Mouse (Mus musculus) hindbrain, embryonic 12.5 days (tissue): Measurements from ENCODE around the gene Hat1. TPM values are rescaled to one million over a fixed set of nuclear protein-coding genes. Genes with fewer than 3 reads are reported as not detected.

Experiments
- ATAC-seq: fragments of 200-750 bp; cut with Nextera tagmentation; 2 replicates; pipeline ENCODE4 v1.8.0; 2017; ENCODE audit warnings: moderate TSS enrichment; ENCODE audit not compliant: low FRiP score
- H3K27ac ChIP-seq: fragments of 300-500 bp; sonication (generic); 2 replicates; pipeline ENCODE4 v1.5.1; 2016; ENCODE audit warnings: mild to moderate bottlenecking
- H3K27me3 ChIP-seq: fragments of 300-500 bp; sonication (generic); 2 replicates; pipeline ENCODE4 v1.6.1; 2016; ENCODE audit warnings: mild to moderate bottlenecking
- H3K36me3 ChIP-seq: fragments of 300-500 bp; sonication (generic); 2 replicates; pipeline ENCODE4 v1.6.1; 2016; ENCODE audit warnings: mild to moderate bottlenecking
- H3K4me1 ChIP-seq: fragments of 300-500 bp; sonication (generic); 2 replicates; pipeline ENCODE4 v1.6.1; 2016
- H3K4me2 ChIP-seq: fragments of 300-500 bp; sonication (generic); replicated peaks from 2 replicates; pipeline ENCODE4 v1.6.1; 2016; ENCODE audit warnings: mild to moderate bottlenecking
- H3K4me3 ChIP-seq: fragments of 300-500 bp; sonication (generic); 2 replicates; pipeline ENCODE4 v1.5.1; 2016; ENCODE audit warnings: mild to moderate bottlenecking
- H3K9ac ChIP-seq: fragments of 300-500 bp; sonication (generic); 2 replicates; pipeline ENCODE4 v1.6.1; 2016; ENCODE audit warnings: mild to moderate bottlenecking, moderate library complexity
- H3K9me3 ChIP-seq: fragments of 300-500 bp; sonication (generic); replicated peaks from 2 replicates; pipeline ENCODE4 v1.6.1; 2016; ENCODE audit warnings: mild to moderate bottlenecking
- WGBS: fragments of 180-500 bp; shearing (Covaris S2); methylation state at CpG from one replicate; pipeline ENCODE4 v1.1.7; 2016; 5-methylcytosine and 5-hydroxymethylcytosine counted together
- polyA plus RNA-seq: library from polyadenylated mRNA; unstranded; fragments of >200 nt; fragmentation: Nextera tagmentation; extraction: Ambion mirVana; gene quantifications from 2 replicates; pipeline ENCODE4 v1.2.1, GENCODE M21; 2016

Gene Hat1
- 94.2 and 94.9 TPM in 2 replicates for polyA plus RNA-seq

- H3K9ac ChIP-seq: peak within 1 kb of the TSS; percentile 88
- H3K4me3 ChIP-seq: peak within 1 kb of the TSS; percentile 92
- peaks cover 16% of the 10 kb centered on the region for H3K36me3 ChIP-seq
- under 1% methylated on average over 61 of the region's 66 CpGs for WGBS
- H3K27ac ChIP-seq: no peak within 1 kb of the TSS
- peak within 1 kb of the TSS; percentile 74 for H3K4me2 ChIP-seq
- H3K27me3 ChIP-seq: no peaks in the 10 kb centered on the region
- peak; percentile 99 for ATAC-seq
- no peaks in the 10 kb centered on the region for H3K9me3 ChIP-seq
- H3K4me1 ChIP-seq: peaks cover 7% of the 10 kb centered on the region
These were observed at the start of gene Hat1 for GRCm38 (mm10) chr2:71388951-71389763. Gene Hat1 (plus strand): TSS chr2:71388958.

- ATAC-seq: no peak
- Histone ChIP-seq H3K27ac (no peak overlapping the region), H3K4me1 (no peaks in the 10 kb centered on the region), H3K27me3 (no peaks in the 10 kb centered on the region), H3K4me3 (no peak overlapping the region), H3K9me3 (0 out of 2 replicates have a peak, but pooled peaks cover 3% of the 10 kb centered on the region), H3K4me2 (no peak overlapping the region), H3K36me3 (peaks cover 18% of the 10 kb centered on the region), H3K9ac (no peak overlapping the region)
- WGBS: 90% methylated on average over 5 of the region's 5 CpGs
These were observed 48.6 kb upstream of the Hat1 start for GRCm38 (mm10) chr2:71340126-71340525.

GRCm38 (mm10) chr2:71343884-71344640 is 44.7 kb upstream of the Hat1 start:
- no peak for ATAC-seq
- H3K4me1 ChIP-seq: no peaks in the 10 kb centered on the region
- H3K36me3 ChIP-seq: peaks cover 18% of the 10 kb centered on the region
- no peak overlapping the region for H3K9ac ChIP-seq
- H3K27ac ChIP-seq: no peak overlapping the region
- WGBS: 94% methylated on average over 10 of the region's 10 CpGs
- no peaks in the 10 kb centered on the region for H3K27me3 ChIP-seq
- H3K4me3 ChIP-seq: no peak overlapping the region
- H3K4me2 ChIP-seq: no peak overlapping the region
- H3K9me3 ChIP-seq: 0 out of 2 replicates have a peak, but pooled peaks cover 3% of the 10 kb centered on the region

GRCm38 (mm10) chr2:71347160-71347559 is 41.6 kb upstream of the Hat1 start:
- 87% methylated on average over 10 of the region's 10 CpGs for WGBS
- H3K4me3 ChIP-seq: no peak overlapping the region
- H3K4me2 ChIP-seq: no peak overlapping the region

GRCm38 (mm10) chr2:71347732-71348490 is 40.8 kb upstream of the Hat1 start:
- Histone ChIP-seq H3K4me2 (no peak overlapping the region), H3K4me1 (no peaks in the 10 kb centered on the region), H3K9me3 (0 out of 2 replicates have a peak, but pooled peaks cover 3% of the 10 kb centered on the region), H3K9ac (no peak overlapping the region), H3K27me3 (no peaks in the 10 kb centered on the region), H3K4me3 (no peak overlapping the region), H3K36me3 (peaks cover 10% of the 10 kb centered on the region), H3K27ac (no peak overlapping the region)
- no peak for ATAC-seq
- 92% methylated on average over 20 of the region's 20 CpGs for WGBS

More at GRCm38 (mm10) chr2:71347160-71347559, 41.6 kb upstream of the Hat1 start:
- Histone ChIP-seq H3K9ac (no peak overlapping the region), H3K36me3 (peaks cover 18% of the 10 kb centered on the region), H3K27me3 (no peaks in the 10 kb centered on the region), H3K9me3 (0 out of 2 replicates have a peak, but pooled peaks cover 3% of the 10 kb centered on the region), H3K4me1 (no peaks in the 10 kb centered on the region), H3K27ac (no peak overlapping the region)
- ATAC-seq: no peak

- no peak overlapping the region for H3K27ac ChIP-seq
- no peaks in the 10 kb centered on the region for H3K9me3 ChIP-seq
- WGBS: 92% methylated on average over 2 of the region's 2 CpGs
- no peak for ATAC-seq
- no peak overlapping the region for H3K9ac ChIP-seq
- no peak overlapping the region for H3K4me2 ChIP-seq
- H3K27me3 ChIP-seq: no peaks in the 10 kb centered on the region
- 0 out of 2 replicates have a peak, but pooled peaks cover under 1% of the 10 kb centered on the region for H3K36me3 ChIP-seq
- peaks cover 7% of the 10 kb centered on the region; the same call in 1 of the 2 replicates for H3K4me1 ChIP-seq
- H3K4me3 ChIP-seq: no peak overlapping the region
These were observed 39.2 kb upstream of the Hat1 start for GRCm38 (mm10) chr2:71349511-71349910.

GRCm38 (mm10) chr2:71350181-71350580 is 38.6 kb upstream of the Hat1 start:
- no peak overlapping the region for H3K9ac ChIP-seq
- no peaks in the 10 kb centered on the region for H3K9me3 ChIP-seq
- no peaks in the 10 kb centered on the region for H3K27me3 ChIP-seq
- H3K27ac ChIP-seq: no peak overlapping the region
- no peaks in the 10 kb centered on the region for H3K36me3 ChIP-seq
- peaks cover 7% of the 10 kb centered on the region; the same call in 1 of the 2 replicates for H3K4me1 ChIP-seq
- 89% methylated on average over 7 of the region's 7 CpGs for WGBS
- no peak overlapping the region for H3K4me2 ChIP-seq
- no peak for ATAC-seq
- no peak overlapping the region for H3K4me3 ChIP-seq

- Histone ChIP-seq H3K4me2 (no peak overlapping the region), H3K9ac (no peak overlapping the region), H3K4me3 (no peak overlapping the region), H3K36me3 (no peaks in the 10 kb centered on the region), H3K4me1 (peaks cover 7% of the 10 kb centered on the region; the same call in 1 of the 2 replicates), H3K27me3 (no peaks in the 10 kb centered on the region), H3K9me3 (no peaks in the 10 kb centered on the region), H3K27ac (no peak overlapping the region)
- ATAC-seq: no peak
- 90% methylated on average over 11 of the region's 11 CpGs for WGBS
These were observed 37.6 kb upstream of the Hat1 start for GRCm38 (mm10) chr2:71350904-71351726.

GRCm38 (mm10) chr2:71351727-71351987 is 37.1 kb upstream of the Hat1 start:
- Histone ChIP-seq H3K9ac (no peak overlapping the region), H3K4me3 (no peak overlapping the region), H3K9me3 (no peaks in the 10 kb centered on the region), H3K27ac (no peak overlapping the region), H3K27me3 (no peaks in the 10 kb centered on the region), H3K36me3 (no peaks in the 10 kb centered on the region), H3K4me2 (no peak overlapping the region), H3K4me1 (peaks cover 7% of the 10 kb centered on the region; the same call in 1 of the 2 replicates)
- no peak for ATAC-seq
- WGBS: 84% methylated on average over 3 of the region's 3 CpGs

- H3K9me3 ChIP-seq: no peaks in the 10 kb centered on the region
- peaks cover 7% of the 10 kb centered on the region; the same call in 1 of the 2 replicates for H3K4me1 ChIP-seq
- no peak overlapping the region for H3K9ac ChIP-seq
- ATAC-seq: no peak
- no peak overlapping the region for H3K4me2 ChIP-seq
- no peak overlapping the region for H3K4me3 ChIP-seq
- no peak overlapping the region for H3K27ac ChIP-seq
- H3K36me3 ChIP-seq: peaks cover 5% of the 10 kb centered on the region; the same call in 1 of the 2 replicates
- no peaks in the 10 kb centered on the region for H3K27me3 ChIP-seq
- WGBS: 54% methylated on average over 10 of the region's 10 CpGs
These were observed 35.3 kb upstream of the Hat1 start for GRCm38 (mm10) chr2:71353306-71354054.

GRCm38 (mm10) chr2:71354055-71354425 is 34.7 kb upstream of the Hat1 start:
- Histone ChIP-seq H3K27me3 (no peaks in the 10 kb centered on the region), H3K4me3 (no peak overlapping the region), H3K4me2 (no peak overlapping the region), H3K9ac (no peak overlapping the region), H3K4me1 (peaks cover 7% of the 10 kb centered on the region; the same call in 1 of the 2 replicates), H3K9me3 (no peaks in the 10 kb centered on the region), H3K36me3 (peaks cover 5% of the 10 kb centered on the region; the same call in 1 of the 2 replicates), H3K27ac (no peak overlapping the region)
- WGBS: 63% methylated on average over 5 of the region's 5 CpGs
- no peak for ATAC-seq
